Mouse (Mus musculus): ENCODE data around the gene Klk1b9.

DNA sequence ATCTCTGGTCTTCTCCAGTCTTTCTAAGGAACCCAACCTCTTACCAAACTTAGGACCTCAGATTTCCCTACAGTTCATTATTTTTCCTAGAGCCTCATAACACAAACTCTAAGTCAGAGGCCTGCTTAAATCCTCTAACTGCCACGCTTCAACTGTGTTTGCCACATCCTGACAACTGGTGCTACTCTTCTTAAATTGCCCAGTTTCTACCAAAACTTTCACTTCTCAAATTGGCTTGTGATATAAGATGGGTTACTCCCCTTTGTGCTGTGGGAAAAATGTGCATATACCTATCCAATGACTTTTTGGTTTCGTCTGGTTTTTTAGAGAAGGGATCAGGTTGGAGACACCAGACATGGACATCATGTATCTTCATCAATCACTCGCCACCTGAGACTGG is 8.8 kb upstream of the Klk1b9 start:
- TF ChIP-seq MAFK (IDR thresholded peaks at IDR 0.05; ENCODE audit: borderline replicate concordance, low read depth, low read length) (no peak), POLR2A (IDR thresholded peaks at IDR 0.05; ENCODE audit: control insufficient read depth in 1 of 2, insufficient read depth in 1 of 2, low read depth in 1 of 2, low read length in 2 of 2, poor library complexity in 1 of 2) (no peak), CHD2 (IDR thresholded peaks at IDR 0.05; ENCODE audit: low read length) (no peak), CTCF (IDR thresholded peaks at IDR 0.05 in 2 of 3, conservative IDR thresholded peaks at IDR 0.05 in 1 of 3; ENCODE audit: control insufficient read depth in 1 of 3, insufficient read depth in 1 of 3, low read depth in 2 of 3, low read length in 3 of 3, poor library complexity in 1 of 3, severe bottlenecking in 1 of 3) (no peak), EP300 (IDR thresholded peaks at IDR 0.05; ENCODE audit: low read depth in 1 of 2, low read length in 2 of 2) (no peak), TAL1 (IDR thresholded peaks at IDR 0.05; ENCODE audit: low read length) (no peak), USF1 (IDR thresholded peaks at IDR 0.05; ENCODE audit: low read depth, low read length) (no peak), ZC3H11A (IDR thresholded peaks at IDR 0.05; ENCODE audit: low read depth, low read length) (no peak), POLR2AphosphoS2 (IDR thresholded peaks at IDR 0.05; ENCODE audit: low read length) (no peak), ELF1 (IDR thresholded peaks at IDR 0.05; ENCODE audit: low read depth, low read length) (no peak), SIN3A (IDR thresholded peaks at IDR 0.05; ENCODE audit: low read length) (no peak)

Measured in MEL (cell line).